Mouse (Mus musculus): ENCODE measurements around the gene Gstm2. TPM values are rescaled to one million over a fixed set of nuclear protein-coding genes. Genes with fewer than 3 reads are reported as not detected.
A peak's percentile ranks its signal among the peaks of the same experiment; 100 is the strongest.
"Not testable (repeated sequence)": the region's sequence is repeated elsewhere in the genome, so short reads cannot be mapped to it uniquely, and the experiment has no call there.

Gstm2 gene
- total RNA-seq, 1 experiment from 2014 or later: 131 TPM

GRCm38 (mm10) chr3:107996576-107996975 is 10.3 kb upstream of the Gstm2 start:
- DNase-seq: no peak

GRCm38 (mm10) chr3:107995974-107996373 is 9.7 kb upstream of the Gstm2 start:
- not testable (repeated sequence) for DNase-seq

GRCm38 (mm10) chr3:107985141-107985540 is 1.1 kb downstream of the Gstm2 start:
- not testable (repeated sequence) for DNase-seq

GRCm38 (mm10) chr3:107984471-107984870 is 1.8 kb downstream of the Gstm2 start:
- DNase-seq: no peak

GRCm38 (mm10) chr3:107983771-107984170 is 2.5 kb downstream of the Gstm2 start:
- DNase-seq: no peak

- peak; percentile 43 for DNase-seq
Observed at GRCm38 (mm10) chr3:107982726-107983125, 3.5 kb downstream of the Gstm2 start.

GRCm38 (mm10) chr3:107981261-107981660 is 5.0 kb downstream of the Gstm2 start:
- DNase-seq: no peak

- no peak for DNase-seq
Observed at GRCm38 (mm10) chr3:107977691-107978090, 8.6 kb downstream of the Gstm2 start.

GRCm38 (mm10) chr3:107974237-107974636 is 12.0 kb downstream of the Gstm2 start:
- no peak for DNase-seq

- DNase-seq: no peak
Observed at GRCm38 (mm10) chr3:107972070-107972469, 14.2 kb downstream of the Gstm2 start.

GRCm38 (mm10) chr3:107971101-107971500 is 15.2 kb downstream of the Gstm2 start:
- DNase-seq: not testable (repeated sequence)

GRCm38 (mm10) chr3:107968724-107969395 is 17.4 kb downstream of the Gstm2 start, which contains the start of gene Gstm3:
Gstm3 (minus strand) TSS chr3:107969283.
- DNase-seq: no peak

- DNase-seq: no peak
Observed at GRCm38 (mm10) chr3:107966631-107967030, 19.6 kb downstream of the Gstm2 start.

GRCm38 (mm10) chr3:107965592-107965991 is 20.7 kb downstream of the Gstm2 start:
- no peak for DNase-seq

GRCm38 (mm10) chr3:107964656-107965308 is 21.5 kb downstream of the Gstm2 start:
- DNase-seq: peak; percentile 36

- no peak for DNase-seq
Observed at GRCm38 (mm10) chr3:107964026-107964425, 22.2 kb downstream of the Gstm2 start.

GRCm38 (mm10) chr3:107955260-107955659 is 31.0 kb downstream of the Gstm2 start:
- not testable (repeated sequence) for DNase-seq

- DNase-seq: peak; percentile 39
Observed at GRCm38 (mm10) chr3:107953906-107954305, 32.3 kb downstream of the Gstm2 start.

- DNase-seq: peak; percentile 88
Observed at GRCm38 (mm10) chr3:107953328-107953755, 32.9 kb downstream of the Gstm2 start.

GRCm38 (mm10) chr3:107950531-107950930 is 35.7 kb downstream of the Gstm2 start:
- no peak for DNase-seq

- not testable (repeated sequence) for DNase-seq
Observed at GRCm38 (mm10) chr3:107949461-107949860, 36.8 kb downstream of the Gstm2 start.

GRCm38 (mm10) chr3:107945729-107946128 is 40.5 kb downstream of the Gstm2 start:
- no peak for DNase-seq

GRCm38 (mm10) chr3:107943239-107943990 is 42.8 kb downstream of the Gstm2 start, which contains the start of gene Gstm6:
Gstm6 (minus strand) TSS chr3:107943749.
- no peak for DNase-seq

Measured in adrenal gland, postnatal 25 days (tissue).